Mouse (Mus musculus) megakaryocyte, embryonic 14.5 days (primary cell): ENCODE data around the gene Lrrc25. TPM values are rescaled to one million over a fixed set of nuclear protein-coding genes. Genes with fewer than 3 reads are reported as not detected.

Source experiments
- H3K27me3 ChIP-seq: replicated peaks from 2 replicates; pipeline ENCODE3; 2012; ENCODE audit warnings: inconsistent platforms
- H3K36me3 ChIP-seq: replicated peaks from 2 replicates; pipeline ENCODE3; 2012; ENCODE audit warnings: low read length, inconsistent platforms, mixed read lengths
- H3K4me1 ChIP-seq: 2 replicates; pipeline ENCODE4 v1.6.1; 2012; ENCODE audit warnings: inconsistent platforms
- H3K4me3 ChIP-seq: replicated peaks from 2 replicates; pipeline ENCODE3; 2012; ENCODE audit warnings: moderate library complexity, mild to moderate bottlenecking, inconsistent platforms
- H3K9me3 ChIP-seq: 2 replicates; pipeline ENCODE4 v1.6.1; 2012; ENCODE audit warnings: inconsistent platforms
- FLI1 ChIP-seq: IDR thresholded peaks from 2 replicates; pipeline ENCODE4 v1.6.1; 2012; ENCODE audit warnings: low read length, inconsistent platforms, mixed read lengths
- GATA1 ChIP-seq: IDR thresholded peaks from 3 replicates; pipeline ENCODE4 v1.6.1; 2012; ENCODE audit warnings: mixed read lengths, low read length, inconsistent platforms, borderline replicate concordance
- polyA plus RNA-seq: library from polyadenylated mRNA; stranded (reverse); fragments of >175 nt; gene quantifications from 2 replicates; pipeline ENCODE4 v1.2.3, GENCODE M21; 2012; ENCODE audit warnings: low replicate concordance; ENCODE audit not compliant: insufficient read depth

Lrrc25 gene
- polyA plus RNA-seq, 1 experiment = 34.7 TPM

- Histone ChIP-seq H3K4me3 (no peak overlapping the region), H3K9me3 (no peaks in the 10 kb centered on the region), H3K4me1 (peaks cover 24% of the 10 kb centered on the region), H3K27me3 (no peaks in the 10 kb centered on the region), H3K36me3 (no peaks in the 10 kb centered on the region)
- TF ChIP-seq GATA1 (no peak), FLI1 (no peak)
These were observed 51.1 kb downstream of the Lrrc25 start for GRCm38 (mm10) chr8:70667071-70667470.

Other genes starting within 250 kb of the Lrrc25 start
- 0.27 TPM in 1 of 2 replicates, not detected in the other for gene Comp, start 242.6 kb upstream of the Lrrc25 start, polyA plus RNA-seq
- 17.9 and 34.0 TPM in 2 replicates for gene Crtc1, start 176.6 kb upstream of the Lrrc25 start, polyA plus RNA-seq
- gene Klhl26, start 139.2 kb upstream of the Lrrc25 start, polyA plus RNA-seq = 10.3 and 19.1 TPM in 2 replicates
- gene Tmem59l, start 128.8 kb upstream of the Lrrc25 start, polyA plus RNA-seq = not detected in 2 replicates
- not detected in 2 replicates for gene Crlf1, start 123.0 kb upstream of the Lrrc25 start, polyA plus RNA-seq
- gene Rex1bd, start 109.4 kb upstream of the Lrrc25 start, polyA plus RNA-seq = 135 and 319 TPM in 2 replicates
- 499 and 989 TPM in 2 replicates for gene Uba52, start 105.4 kb upstream of the Lrrc25 start, polyA plus RNA-seq
- 3,667 and 5,102 TPM in 2 replicates for gene Fkbp8, start 88.4 kb upstream of the Lrrc25 start, polyA plus RNA-seq
- gene Kxd1, start 88.2 kb upstream of the Lrrc25 start, polyA plus RNA-seq = 33.5 and 40.2 TPM in 2 replicates
- gene Ell, start 76.7 kb upstream of the Lrrc25 start, polyA plus RNA-seq = 58.8 and 65.3 TPM in 2 replicates
- gene Isyna1, start 21.8 kb upstream of the Lrrc25 start, polyA plus RNA-seq = 165 and 201 TPM in 2 replicates
- gene Ssbp4, start 7.3 kb upstream of the Lrrc25 start, polyA plus RNA-seq = 1,561 and 3,509 TPM in 2 replicates
- 2.5 and 4.5 TPM in 2 replicates for gene Gdf15, start 16.3 kb downstream of the Lrrc25 start, polyA plus RNA-seq
- gene Pgpep1, start 44.2 kb downstream of the Lrrc25 start, polyA plus RNA-seq = 10.2 and 10.5 TPM in 2 replicates
- gene Lsm4, start 57.1 kb downstream of the Lrrc25 start, polyA plus RNA-seq = 103 and 569 TPM in 2 replicates
- 972 and 2,520 TPM in 2 replicates for gene Jund, start 82.8 kb downstream of the Lrrc25 start, polyA plus RNA-seq
- gene Iqcn, start 87.3 kb downstream of the Lrrc25 start, polyA plus RNA-seq = not detected in 2 replicates
- gene Gm3336, start 102.4 kb downstream of the Lrrc25 start, polyA plus RNA-seq = 0.26 TPM in 1 of 2 replicates, not detected in the other
- gene Pde4c, start 107.6 kb downstream of the Lrrc25 start, polyA plus RNA-seq = 0.03 TPM in 1 of 2 replicates, not detected in the other
- 7.8 and 38.4 TPM in 2 replicates for gene Rab3a, start 138.5 kb downstream of the Lrrc25 start, polyA plus RNA-seq
- gene Mpv17l2, start 144.8 kb downstream of the Lrrc25 start, polyA plus RNA-seq = 99.7 and 186 TPM in 2 replicates
- 51.5 and 59.4 TPM in 2 replicates for gene Pik3r2, start 160.6 kb downstream of the Lrrc25 start, polyA plus RNA-seq
- 370 and 778 TPM in 2 replicates for gene Mast3, start 188.9 kb downstream of the Lrrc25 start, polyA plus RNA-seq
- 10.8 and 11.1 TPM in 2 replicates for gene Il12rb1, start 192.3 kb downstream of the Lrrc25 start, polyA plus RNA-seq
- 30.6 and 35.6 TPM in 2 replicates for gene Arrdc2, start 223.6 kb downstream of the Lrrc25 start, polyA plus RNA-seq
- gene Kcnn1, start 247.1 kb downstream of the Lrrc25 start, polyA plus RNA-seq = 3.4 and 11.8 TPM in 2 replicates